Mouse (Mus musculus) mouse embryonic stem cell (cell line): ENCODE data around the gene Wdr66.
"Not testable (repeated sequence)": the region's sequence is repeated elsewhere in the genome, so short reads cannot be mapped to it uniquely, and the experiment has no call there.

ENCODE experiments used
- in situ Hi-C, 2 experiments: fragments of 300-500 bp; cut with MboI; formaldehyde crosslinking; loops; 1 replicate in 1 of 2; 3 replicates in 1 of 2; pipeline ENCODE4 v1.14.3; 2019 to 2020; ENCODE audit warnings: low sequenced_read_pairs in 2 of 2, low pct_unique_long_range_greater_than_20kb in 1 of 2, mixed read lengths in 1 of 2; ENCODE audit not compliant: unreplicated experiment in 1 of 2

Wdr66 gene

GRCm38 (mm10) chr5:123251834-123252233 is at the start of gene Wdr66:
Gene Wdr66 (plus strand): TSS chr5:123252102.
- in situ Hi-C loops, result no loop called here

DNA sequence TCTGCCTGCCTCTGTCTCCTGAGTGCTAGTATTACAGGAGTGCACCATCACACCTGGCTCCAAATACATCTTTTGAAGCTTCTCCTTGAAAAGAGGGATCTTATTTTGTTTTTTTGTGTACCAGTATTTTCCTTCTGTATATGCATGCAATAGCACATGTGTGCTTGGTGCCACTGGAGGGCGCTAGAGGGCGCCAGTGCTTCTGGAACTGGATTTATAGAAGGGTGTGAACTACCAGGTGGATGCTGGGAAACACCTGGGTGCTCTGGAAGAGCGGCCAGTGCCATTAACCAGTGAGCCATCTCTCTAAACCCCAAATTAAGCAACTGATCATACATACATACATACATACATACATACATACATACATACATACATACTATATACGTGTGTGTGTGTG is 49.1 kb upstream of the Wdr66 start:
- in situ Hi-C loops, result not testable (repeated sequence)

DNA sequence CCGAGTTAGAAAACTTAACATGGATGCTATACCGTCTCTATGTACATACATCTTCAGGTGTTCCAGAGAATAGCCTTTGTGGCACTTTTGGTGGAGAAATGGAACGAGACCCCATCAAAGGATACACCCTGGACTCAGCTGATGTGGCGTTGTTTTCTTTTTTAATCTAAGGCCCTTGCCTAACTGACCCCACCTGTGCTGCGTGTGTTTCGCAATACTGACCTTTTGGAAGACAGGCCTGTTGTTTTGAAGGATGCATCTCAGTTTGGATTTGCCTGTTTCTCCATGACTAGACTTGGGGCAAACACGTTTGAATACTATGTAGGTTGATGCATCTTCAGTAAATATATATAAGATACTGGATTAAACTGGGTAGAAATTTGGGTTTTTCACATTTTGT is 48.3 kb upstream of the Wdr66 start:
- in situ Hi-C loops, result not testable (repeated sequence)

DNA sequence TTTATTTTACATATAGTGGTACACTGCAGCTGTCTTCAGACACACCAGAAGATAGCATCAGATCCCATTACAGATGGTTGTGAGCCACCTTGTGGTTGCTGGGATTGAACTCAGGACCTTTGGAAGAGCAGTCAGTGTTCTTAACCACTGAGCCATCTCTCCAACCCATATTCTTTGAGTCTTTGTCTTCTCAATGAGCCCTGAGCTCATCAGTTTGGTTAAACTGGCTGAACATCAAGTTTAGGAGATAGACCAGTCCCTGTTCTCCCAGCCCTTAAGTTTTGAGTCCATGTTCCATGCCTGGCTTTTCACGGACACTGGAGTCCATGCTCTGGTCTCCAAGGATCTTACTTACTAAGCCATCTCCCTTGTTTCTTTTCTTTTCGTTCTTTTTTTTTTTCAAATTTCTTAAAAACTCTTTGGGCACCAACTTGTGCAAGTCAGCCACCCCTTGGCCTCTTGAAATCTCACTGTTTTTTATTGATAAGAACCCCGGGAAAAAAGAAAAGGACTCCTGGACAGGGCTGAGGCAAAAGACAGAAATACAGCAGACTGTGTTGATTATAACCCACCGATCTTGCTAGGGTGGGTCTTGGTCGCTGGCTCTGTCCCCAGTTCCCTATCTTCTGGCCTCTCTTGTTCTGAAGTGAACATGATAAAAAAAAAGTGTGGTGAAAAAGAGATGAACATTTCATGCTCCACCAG is 29.4 kb upstream of the Wdr66 start:
- in situ Hi-C loops, result not testable (repeated sequence)

- in situ Hi-C loops, result no loop called here
Measured at GRCm38 (mm10) chr5:123223051-123223410, 28.9 kb upstream of the Wdr66 start.

- in situ Hi-C loops, result not testable (repeated sequence)
Measured at GRCm38 (mm10) chr5:123223861-123224260, 28.0 kb upstream of the Wdr66 start.

DNA sequence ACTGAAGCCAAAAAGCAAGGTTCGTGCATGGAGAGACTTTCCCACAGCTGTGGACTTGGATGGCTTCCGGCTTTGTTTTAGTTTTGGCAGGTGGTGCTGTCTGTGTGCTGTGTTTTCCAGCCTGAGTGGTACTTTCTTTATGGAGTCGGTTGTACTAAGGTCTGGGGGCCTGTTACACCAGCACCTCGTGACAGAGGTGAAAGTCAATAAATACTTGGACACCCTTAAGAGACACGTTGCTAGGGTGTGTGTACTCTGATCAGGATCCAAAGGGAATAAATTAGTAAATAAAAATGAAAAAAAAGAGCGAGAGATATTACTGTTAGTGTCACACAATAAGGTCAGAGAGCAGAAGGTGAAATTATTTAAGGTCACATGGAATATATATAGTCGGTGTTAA is 25.1 kb upstream of the Wdr66 start:
- in situ Hi-C loops, result no loop called here

- in situ Hi-C loops, result no loop called here
Measured at GRCm38 (mm10) chr5:123227762-123228523, 24.0 kb upstream of the Wdr66 start.

DNA sequence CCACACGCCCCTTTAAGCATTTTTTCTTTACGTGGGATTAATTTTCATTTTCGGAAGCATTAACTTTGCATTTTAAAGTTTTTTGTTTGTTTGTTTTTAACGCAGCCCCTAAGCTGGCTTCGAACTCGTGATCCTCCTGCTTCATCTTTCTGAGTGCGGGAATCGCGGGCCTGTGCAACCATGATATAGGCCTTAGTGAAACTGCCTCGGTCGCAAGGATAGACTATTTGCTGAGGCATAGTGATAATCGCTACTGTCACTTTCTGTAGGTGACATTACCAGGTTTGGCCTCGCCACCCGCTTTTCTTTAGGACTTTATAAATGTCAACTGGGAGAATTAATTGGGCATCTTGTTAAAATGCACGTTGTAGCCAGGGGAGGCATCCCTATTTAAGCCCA is 23.4 kb upstream of the Wdr66 start:
- in situ Hi-C loops, result no loop called here

- in situ Hi-C loops, result no loop called here
Measured at GRCm38 (mm10) chr5:123229296-123229695, 22.6 kb upstream of the Wdr66 start.

DNA sequence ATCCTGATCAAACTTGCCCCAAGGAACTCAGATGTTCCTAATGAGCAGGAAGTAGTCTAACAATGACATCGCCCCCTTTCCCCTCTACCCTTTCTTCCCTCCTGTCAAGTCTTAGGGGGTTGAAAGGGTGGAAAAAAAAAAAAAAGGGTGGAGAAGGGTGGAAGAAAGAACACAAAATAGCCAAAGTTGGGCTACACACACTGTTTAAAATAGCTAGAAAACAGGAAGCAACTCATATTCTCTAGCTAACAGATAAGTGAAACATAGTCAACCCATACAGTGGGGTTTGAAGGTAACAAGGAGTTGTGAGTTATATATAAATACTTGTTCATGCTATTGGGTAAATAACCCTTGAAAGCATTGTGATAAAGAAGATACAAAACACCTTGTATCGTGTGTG is 19.7 kb upstream of the Wdr66 start:
- in situ Hi-C loops, result no loop called here

- in situ Hi-C loops, result no loop called here
Measured at GRCm38 (mm10) chr5:123235731-123236130, 16.2 kb upstream of the Wdr66 start.

DNA sequence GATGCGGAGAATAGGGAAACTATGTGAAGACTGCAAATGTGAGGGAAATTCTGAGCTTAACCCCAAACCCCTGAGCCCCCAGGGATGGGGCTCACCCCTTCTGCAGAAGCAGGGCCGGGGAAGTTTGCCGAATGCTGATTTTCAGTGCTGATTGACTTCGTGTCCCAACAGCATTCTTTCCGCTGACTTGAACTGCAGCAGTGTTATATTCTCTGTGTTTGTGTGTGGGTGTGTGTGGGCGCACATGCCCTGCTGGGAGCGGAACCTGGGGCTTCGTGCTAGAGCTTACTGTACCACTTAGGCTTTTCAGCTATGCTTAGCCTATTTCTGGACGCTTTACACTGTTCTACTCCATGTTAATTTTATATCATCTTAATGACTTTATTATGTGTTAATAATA is 15.5 kb upstream of the Wdr66 start:
- in situ Hi-C loops, result no loop called here

GRCm38 (mm10) chr5:123239501-123239900 is 12.4 kb upstream of the Wdr66 start:
- in situ Hi-C loops, result no loop called here

DNA sequence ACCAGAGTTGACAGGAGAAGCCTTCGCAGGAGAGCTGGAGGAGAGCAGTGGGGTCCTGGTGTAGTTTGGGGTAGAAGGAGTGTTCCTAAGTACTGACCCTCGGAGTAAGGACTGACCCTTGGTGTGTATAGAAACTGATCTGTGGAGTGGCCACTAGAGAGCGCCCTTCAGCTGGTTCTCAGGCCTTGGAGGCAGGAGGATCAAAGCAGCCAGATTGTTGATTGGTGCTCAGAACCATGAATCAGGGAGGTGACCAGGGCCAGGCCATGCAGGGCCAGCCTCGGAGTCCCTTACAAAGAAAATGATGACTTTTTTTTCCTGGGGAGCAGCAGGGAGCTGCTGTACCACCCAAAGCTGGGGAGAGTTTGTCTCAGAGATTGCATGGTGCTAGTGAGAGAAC is 6.4 kb upstream of the Wdr66 start:
- in situ Hi-C loops, result no loop called here

GRCm38 (mm10) chr5:123251390-123251789 is 512 bp upstream of the Wdr66 start:
- in situ Hi-C loops, result no loop called here

DNA sequence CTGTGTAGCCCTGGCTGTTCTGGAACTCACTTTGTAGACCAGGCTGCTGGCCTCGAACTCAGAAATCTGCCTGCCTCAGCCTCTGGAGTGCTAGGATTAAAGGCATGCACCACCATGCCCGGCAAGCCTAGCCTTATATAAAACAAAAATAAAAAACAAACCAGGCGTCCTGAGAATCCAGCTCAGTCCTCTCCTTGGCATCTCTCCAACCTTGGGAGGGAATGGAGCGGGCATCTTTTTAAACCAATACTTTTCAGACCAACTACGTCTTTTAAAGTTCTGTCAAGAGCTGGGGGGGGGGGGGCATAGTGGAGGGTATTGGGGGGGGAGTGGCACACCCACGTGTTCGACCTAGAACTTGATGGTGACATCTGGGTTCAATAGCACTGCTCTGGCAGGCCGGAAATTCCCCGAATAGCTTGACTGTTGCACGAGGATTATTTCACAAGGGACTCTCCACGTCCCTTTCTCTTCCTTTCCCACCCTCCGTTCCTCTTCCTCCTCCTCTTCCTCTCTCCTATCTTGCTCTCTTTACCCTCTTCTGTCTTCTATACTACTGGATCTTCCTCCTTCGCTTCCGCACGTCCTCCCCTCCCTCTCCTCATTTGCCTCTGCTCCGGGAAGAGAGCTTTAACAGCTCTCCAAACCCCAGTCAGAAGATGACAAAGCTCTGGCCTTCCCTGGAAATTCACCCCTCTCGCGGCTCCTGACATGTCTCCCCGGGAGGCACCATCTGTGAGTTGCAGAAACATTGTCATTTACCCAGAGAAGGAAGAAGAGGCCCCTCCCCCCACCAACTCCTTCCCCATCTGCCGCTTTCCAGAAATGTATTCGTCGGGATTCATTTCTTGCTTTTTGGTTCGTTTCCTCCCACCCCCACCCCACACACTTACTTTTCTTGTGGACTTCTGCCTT is 5.2 kb downstream of the Wdr66 start:
- in situ Hi-C loops, result no loop called here

DNA sequence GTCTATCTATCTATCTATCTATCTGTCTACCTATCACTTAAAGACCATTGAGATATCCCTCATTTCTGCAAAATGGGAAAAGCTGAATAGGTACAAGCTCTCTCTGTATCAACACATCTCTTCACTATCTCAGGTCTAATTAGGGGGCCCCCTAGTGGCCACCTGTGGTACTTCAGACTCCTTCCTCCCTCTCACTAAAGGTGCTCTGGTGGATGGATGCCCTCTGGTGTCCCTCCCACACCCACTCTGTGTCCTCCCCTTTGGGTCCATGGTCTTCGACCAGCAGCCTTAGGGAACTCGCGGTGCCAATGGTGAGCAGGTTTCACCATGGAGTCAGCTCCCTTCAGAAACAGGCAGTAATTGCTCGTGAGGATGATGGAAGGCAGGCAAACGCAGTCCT is 7.1 kb downstream of the Wdr66 start:
- in situ Hi-C loops, result no loop called here

DNA sequence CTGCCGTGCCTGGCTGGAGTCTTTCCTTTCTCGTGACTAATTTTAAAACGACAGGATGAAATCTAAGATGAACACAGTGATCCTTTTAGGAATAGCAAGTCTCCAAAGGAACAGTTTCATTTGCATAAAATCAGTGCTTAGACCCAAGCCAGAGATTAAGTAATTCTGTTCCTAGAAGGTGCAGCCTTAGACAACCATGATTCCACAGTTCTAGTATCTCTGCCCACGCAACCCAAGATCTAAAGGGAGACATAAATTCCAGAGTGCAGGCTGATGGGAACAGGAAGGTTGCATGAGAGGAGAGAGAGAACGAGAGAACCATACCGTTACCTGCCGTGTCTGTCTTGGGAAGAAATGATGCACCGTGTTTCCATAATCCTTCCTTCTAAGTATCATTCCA is 8.8 kb downstream of the Wdr66 start:
- in situ Hi-C loops, result no loop called here
